Mouse (Mus musculus) embryo, embryonic 10.5 days (tissue): Measurements from ENCODE around the gene Elmsan1.
A peak's percentile ranks its signal among the peaks of the same experiment; 100 is the strongest.

Source experiments
- DNase-seq: peaks from one replicate; pipeline ENCODE4 v3.0.0-alpha.2; 2015; ENCODE audit warnings: low spot score

Elmsan1 gene

GRCm38 (mm10) chr12:84192741-84193641 is 25.7 kb downstream of the Elmsan1 start:
- DNase-seq: peak; percentile 74

GRCm38 (mm10) chr12:84192280-84192679 is 26.4 kb downstream of the Elmsan1 start:
- DNase-seq: no peak

- DNase-seq: peak; percentile 26
Measured at GRCm38 (mm10) chr12:84191770-84192169, 26.9 kb downstream of the Elmsan1 start.

GRCm38 (mm10) chr12:84191190-84191589 is 27.5 kb downstream of the Elmsan1 start:
- no peak for DNase-seq

DNA sequence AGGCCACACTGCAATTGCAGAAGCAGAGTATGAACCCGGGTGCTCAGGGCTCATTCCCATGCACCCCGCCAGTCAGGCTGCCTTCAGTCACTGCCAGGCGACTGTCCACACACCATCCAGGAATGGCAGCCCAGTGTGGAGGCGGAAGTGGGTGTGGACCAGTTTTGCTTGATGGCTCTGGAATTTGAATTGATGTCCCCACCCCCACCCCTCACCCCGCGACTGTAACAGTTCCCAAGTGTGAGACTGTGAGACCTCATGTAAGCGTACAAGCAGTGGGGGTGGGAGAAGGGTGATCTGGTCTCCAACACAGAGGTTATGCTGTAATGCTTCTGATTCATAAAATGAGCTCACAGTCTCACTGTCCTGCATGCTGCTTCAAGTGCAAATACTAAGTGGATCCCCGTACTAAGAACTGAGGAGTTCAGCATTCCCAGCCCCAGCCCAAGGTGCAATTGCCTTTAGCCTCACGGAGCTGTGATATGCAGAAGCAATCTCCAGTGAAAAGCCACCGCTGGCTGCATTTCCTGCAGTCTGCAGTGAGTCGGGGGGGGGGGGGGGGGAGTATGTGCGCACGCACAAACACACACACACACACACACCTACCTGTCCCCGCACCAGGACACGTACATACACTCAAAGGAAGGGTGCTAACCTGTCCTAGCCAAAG is 28.4 kb downstream of the Elmsan1 start:
- peak; percentile 29 for DNase-seq

DNA sequence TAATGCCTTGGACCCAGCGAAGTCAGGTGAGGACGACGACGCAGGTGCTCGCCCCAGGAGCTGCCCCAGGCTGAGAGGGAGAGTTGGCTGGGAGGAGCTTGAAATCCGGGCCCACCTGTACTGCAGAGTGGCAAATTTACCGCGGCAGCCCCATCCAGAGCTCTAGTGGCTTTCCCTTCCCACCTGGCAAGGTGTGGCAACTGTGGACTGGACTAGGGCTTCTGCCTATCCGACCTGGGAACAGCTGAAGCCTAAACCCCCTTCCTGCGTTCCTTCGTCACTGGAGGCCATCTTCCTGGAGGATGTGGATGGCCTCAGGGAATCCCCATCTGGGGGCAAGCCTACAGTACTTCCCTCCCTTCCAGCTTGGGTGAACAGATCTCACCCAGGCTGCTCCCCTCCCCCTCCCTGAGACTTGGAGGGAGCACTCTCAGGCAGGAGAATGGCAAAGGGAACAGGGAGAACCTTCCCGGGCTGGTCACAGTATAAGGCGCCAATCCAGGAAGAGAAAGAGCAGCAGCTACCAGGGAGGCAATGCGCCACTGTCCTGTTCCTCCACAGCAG is 29.7 kb downstream of the Elmsan1 start:
- no peak for DNase-seq

DNA sequence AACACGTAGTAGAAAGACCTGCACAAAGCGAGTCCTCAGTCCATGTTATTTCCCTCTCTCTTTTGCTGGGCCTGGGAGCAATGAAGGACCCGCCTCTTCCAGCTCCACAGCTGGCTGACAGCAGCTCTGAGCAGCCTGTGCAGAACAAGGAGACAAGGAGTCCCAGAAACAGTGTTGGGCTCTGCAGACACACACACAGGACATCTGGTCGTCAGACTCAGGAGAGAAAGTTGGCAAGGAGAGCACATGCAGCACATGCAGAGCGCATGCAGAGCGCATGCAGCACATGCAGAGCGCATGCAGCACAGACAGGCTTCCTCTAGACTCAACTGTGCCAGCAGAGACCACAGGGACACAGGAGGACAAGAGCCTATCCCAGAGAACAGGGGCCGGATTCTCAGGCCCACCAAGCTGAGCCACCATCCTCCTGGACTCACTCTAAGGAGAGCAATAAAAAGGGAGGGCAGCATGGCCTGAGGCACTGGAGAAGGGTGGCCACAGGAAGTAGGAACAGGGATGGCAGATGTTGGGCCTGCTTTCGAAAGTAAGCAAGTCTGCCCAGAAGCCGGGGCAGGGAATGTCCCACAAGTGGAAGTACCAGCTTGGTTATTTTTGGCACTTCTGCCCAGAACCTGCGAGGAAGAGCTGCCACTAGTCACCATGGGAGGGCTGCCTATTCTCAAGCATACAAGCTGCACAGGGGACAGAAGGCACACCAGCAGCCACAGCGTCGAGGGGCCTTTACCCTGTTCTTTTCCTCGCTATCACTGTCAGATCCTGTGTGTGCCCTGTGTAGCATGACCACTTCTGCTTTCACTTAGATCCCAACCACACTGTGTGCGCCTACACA is 30.7 kb downstream of the Elmsan1 start:
- no peak for DNase-seq

GRCm38 (mm10) chr12:84186950-84187349 is 31.7 kb downstream of the Elmsan1 start:
- DNase-seq: no peak

DNA sequence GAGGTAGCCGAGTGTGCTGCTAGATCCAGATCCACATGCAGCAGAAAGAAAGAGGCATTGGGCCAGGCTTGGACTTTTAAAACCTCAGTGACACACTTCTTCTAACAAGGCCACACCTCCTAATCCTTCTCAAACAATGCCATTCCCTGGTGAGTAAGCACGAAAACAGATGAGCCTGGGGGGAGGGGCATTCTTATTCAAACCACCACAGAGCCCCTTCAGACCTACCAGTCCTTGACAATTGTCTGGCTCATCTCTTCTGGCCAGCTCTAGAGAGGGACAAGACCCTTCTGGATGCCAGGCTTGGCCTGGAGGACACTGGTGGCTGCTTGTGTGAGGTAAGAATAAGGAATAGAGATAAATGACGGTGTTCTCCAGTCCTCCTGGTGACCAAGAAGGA is 32.1 kb downstream of the Elmsan1 start:
- DNase-seq: no peak

- no peak for DNase-seq
Measured at GRCm38 (mm10) chr12:84185547-84185946, 33.1 kb downstream of the Elmsan1 start.

DNA sequence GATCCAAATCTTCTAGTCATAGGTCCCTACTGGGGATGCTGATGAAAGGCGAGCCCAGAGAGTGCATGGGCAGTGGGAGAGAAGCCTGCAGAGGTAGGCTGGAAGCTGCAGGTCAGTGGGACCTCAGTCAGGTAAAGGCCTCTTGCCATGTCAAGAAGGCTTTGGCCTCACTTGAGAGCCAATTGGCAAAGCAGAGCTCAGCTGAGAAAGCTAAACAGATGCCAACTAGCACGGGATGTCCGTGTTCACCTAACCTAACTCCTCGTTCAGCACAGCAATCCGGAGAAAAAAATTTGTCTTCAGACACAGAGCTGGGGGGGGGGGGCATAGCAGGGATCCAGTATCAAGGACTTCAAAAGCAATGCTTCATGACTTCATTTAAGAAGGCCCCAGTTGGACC is 33.7 kb downstream of the Elmsan1 start:
- DNase-seq: no peak

DNA sequence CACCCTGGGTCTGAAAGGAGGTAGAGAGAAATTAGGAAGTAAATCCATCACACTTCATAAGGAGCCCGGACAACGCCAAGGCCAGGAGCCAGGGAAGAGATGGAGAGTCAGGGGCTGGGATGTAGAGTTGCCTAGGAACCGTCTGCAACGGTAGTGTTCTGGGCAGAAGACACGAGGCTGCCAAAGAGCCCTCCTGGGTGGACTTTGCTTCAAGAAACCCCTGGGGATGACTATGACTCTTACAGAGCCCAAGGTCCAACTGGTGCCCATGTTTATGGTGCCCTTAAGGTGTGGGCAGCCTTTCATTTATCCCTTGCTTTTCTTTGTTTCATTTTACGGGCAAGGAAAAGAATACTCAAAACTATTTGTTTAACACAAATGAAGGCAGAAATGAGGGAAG is 36.7 kb downstream of the Elmsan1 start:
- no peak for DNase-seq

DNA sequence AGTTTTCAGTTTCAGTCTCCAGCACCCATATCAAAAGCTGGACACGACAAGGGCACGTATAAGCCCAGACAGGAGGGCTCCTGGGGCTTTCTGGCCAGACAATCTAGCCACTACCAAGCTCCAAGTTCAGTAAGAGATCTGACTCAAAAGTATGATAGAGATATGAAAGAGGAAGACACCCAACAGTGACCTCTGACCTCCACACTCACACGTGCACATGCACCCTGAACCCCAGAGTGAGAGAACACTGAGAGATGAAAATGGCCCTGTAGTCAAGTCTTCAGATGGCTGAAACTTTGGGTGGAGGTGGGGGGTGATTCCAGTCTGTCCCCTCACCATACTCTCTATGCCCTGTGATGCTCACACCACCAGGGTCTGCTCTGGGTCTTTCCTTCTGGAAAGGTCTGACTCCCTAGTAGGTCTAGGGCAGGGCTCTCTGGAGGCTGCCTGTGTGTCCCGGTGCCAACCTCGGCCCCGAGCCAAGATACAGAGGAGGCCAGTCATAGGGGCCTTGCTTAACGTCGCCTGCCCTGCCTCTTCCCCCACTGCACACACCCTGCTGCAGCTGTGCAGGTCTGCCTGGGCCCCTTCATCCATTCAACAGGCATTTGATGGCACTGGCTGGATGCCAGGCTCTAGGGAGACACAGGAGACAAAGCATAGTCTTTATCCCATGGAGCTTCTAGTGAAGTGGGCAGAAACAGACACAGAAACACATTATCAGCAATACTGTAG is 37.8 kb downstream of the Elmsan1 start:
- DNase-seq: no peak

GRCm38 (mm10) chr12:84180090-84180489 is 38.6 kb downstream of the Elmsan1 start:
- DNase-seq: no peak

DNA sequence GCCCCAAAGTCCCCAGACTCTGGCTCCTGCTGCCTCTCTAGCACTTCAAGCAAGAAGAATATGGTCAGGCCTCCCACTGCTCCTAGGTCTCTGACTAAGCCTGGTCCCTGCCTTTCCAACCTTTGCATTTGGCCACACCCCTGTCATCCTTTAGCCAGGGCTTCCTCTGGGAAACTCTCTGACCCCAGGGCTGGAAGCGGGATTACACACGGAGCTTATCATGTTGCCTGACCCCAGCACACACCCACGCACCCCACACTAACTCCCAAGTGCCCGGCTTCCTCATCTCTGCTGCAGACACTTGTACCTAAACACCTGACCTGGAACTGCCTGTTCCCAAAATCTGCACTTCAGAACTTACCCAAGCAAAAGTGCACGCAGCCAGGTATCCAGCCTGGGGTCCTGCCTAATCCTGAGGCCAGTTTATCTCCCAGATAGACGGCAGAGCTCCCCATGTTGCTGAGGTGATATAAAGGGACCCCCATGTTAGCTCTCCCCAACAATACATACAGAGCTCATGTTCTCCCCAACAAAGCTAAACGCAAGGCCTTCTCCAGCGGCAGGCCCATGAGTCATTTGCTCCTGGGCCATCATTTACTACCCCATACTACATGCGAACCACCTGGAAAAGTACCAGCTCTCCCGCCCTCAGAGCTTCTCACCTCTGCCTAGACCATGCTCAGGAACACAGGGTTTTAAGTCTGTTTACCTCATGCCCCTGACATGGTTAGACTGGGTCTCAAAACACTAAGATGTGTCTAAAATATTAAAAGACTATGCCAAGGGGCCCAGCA is 39.8 kb downstream of the Elmsan1 start:
- no peak for DNase-seq

DNA sequence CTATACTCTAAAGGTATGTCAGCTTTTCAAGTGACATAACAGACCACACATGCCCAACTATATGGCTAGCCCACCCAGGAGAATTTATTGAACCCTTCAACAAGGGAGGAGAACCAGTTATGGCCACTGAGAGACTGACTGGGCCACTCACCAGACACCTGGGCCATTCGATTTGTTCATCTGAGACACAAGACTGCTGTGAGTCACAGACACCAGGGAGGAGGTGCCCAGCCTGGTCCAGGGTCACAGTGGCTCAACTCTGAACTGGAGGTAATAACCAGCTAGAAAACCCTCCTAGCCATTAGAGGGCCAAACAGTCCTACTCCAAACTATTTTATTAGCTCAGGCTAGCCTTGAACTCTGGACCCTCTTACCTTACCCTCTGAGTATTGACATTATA is 40.6 kb downstream of the Elmsan1 start:
- DNase-seq: no peak

GRCm38 (mm10) chr12:84176886-84177765 is 41.6 kb downstream of the Elmsan1 start:
- DNase-seq: no peak

GRCm38 (mm10) chr12:84176126-84176769 is 42.4 kb downstream of the Elmsan1 start:
- DNase-seq: peak; percentile 58

GRCm38 (mm10) chr12:84175659-84176061 is 43.0 kb downstream of the Elmsan1 start:
- peak; percentile 78 for DNase-seq
